Mouse (Mus musculus): ENCODE data around the gene Hsph1. TPM values are rescaled to one million over a fixed set of nuclear protein-coding genes. Genes with fewer than 3 reads are reported as not detected.
A peak's percentile ranks its signal among the peaks of the same experiment; 100 is the strongest.

Gene Hsph1
- total RNA-seq, 2 experiments from 2014 or later, result 30.0 to 37.7 TPM

- peak; percentile 19 for DNase-seq
These were observed 47.2 kb downstream of the Hsph1 start for GRCm38 (mm10) chr5:149588814-149589534.

- DNase-seq, result no peak
These were observed 48.8 kb downstream of the Hsph1 start for GRCm38 (mm10) chr5:149587327-149587895.

GRCm38 (mm10) chr5:149585910-149586309 is 50.3 kb downstream of the Hsph1 start:
- no peak for DNase-seq

- DNase-seq, result no peak
These were observed 50.9 kb downstream of the Hsph1 start for GRCm38 (mm10) chr5:149585231-149585630.

GRCm38 (mm10) chr5:149584154-149584655 is 52.0 kb downstream of the Hsph1 start:
- no peak for DNase-seq

- DNase-seq, result no peak
These were observed 52.7 kb downstream of the Hsph1 start for GRCm38 (mm10) chr5:149583507-149583906.

DNA sequence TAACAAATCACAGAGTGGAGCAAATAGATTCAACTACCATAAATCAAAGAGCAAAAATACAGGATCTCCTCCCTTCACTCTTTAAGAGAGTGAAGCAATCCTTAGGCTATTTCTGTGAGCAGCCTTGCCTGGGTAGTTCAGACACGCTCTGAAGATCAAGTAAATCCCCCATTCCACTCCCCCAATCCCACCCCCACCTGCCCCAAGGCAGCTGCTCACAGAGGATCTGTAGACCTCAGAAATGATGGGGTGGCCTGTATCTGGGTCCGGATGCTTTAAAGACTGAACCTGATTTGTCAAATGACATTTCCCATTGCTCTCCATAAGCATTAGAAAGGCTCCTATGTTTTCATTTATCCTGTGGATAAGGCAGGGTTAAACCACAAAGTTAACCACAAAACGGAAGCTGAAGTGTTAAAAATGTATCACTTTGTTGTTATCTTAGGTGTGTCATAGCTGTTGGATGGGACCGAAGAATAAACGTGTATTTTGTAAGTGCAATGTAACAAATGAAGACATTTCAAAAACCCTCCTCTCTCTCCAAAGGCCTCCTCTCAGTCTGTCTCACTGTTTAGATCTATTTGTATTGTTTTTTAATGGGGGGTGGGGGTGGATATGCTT is 53.4 kb downstream of the Hsph1 start:
- DNase-seq, result no peak

DNA sequence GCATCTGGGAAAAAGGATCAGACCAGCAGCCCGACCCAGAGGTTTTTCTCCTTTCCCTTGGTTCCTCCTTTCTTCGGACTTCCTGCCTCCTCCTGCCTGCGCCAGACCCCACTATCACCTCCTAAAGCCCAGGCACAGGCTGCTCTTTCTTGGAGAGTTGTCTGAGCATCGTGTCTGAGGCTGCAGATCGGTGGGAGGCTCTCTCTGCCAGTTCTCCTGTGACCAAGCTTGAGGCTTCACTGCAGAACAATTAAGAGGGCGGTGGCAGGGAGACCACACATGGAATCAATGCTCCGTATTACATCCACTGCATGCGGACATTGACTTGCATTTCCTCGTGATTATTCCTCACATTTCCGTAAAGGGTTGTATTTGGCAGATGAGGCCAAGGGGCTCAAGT is 58.7 kb downstream of the Hsph1 start:
- no peak for DNase-seq

- no peak for DNase-seq
These were observed 59.2 kb downstream of the Hsph1 start for GRCm38 (mm10) chr5:149576977-149577376.

DNA sequence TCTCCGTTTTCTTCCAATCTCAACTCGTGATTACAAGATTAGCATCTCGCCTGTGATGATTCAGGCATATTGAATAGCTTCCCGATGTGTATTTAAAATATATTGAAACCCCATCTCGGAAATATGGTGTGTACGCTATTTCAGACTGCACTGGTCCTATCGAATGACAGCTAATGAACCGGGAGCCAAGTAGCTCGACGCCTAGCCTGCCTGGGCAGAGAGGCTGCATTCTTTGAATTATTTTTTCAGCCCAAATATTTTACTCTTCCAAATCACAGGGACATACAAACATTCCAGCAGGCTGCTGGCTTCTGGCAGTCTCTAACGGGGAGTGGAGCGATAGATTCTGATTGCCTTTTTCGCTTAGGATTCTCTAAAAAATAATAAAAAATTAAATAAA is 67.2 kb downstream of the Hsph1 start:
- DNase-seq, result no peak

DNA sequence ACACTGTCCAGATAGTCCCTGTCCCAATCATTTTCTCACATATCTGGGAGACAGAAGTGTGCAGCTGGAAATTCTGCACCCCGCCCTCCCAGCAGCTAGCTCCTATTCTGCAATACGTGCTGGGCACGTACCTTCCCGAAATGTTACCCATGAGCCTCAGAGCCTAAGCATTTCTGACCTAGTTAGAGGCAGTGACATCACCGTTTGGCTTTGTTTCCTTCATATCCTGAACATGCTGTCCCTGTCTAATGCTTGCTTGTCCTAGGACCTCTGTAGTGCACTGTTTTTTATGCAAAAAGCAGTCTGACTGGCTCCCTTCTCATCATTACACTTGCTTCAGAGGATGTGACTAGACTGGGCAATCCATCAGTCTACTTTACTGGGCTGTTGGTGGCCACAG is 69.2 kb downstream of the Hsph1 start:
- no peak for DNase-seq

DNA sequence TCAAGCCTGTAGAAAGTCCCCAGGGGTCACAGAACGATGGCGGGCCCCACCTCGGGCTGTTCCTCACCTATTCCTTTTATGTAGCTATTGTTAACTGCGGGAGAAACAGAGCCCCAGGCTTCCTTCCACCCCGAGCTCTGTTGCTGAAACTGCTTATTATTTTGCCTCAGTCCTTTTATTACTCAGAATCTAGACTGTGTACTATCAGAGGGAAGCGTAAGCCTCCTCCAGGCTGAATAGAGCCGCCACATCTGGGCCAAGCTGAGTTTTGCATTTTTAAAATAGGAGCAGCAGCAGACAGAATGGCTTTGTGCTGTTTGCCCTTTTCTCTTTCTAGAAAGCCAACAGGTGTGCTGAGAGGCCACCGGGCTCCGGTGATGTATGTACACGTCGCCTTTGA is 70.2 kb downstream of the Hsph1 start:
- DNase-seq, result no peak

Other genes with a start within 250 kb of the Hsph1 start
- 10 to 100 TPM; 19.6 to 21.6 TPM for gene Medag, start 224.6 kb downstream of the Hsph1 start, total RNA-seq (2021)
- under 1 TPM in 1 of 2 experiments, not detected in 1; 0.27 TPM for gene Tex26, start 196.7 kb downstream of the Hsph1 start, total RNA-seq (2021)
- gene Wdr95, start 107.7 kb downstream of the Hsph1 start, total RNA-seq (2021), result under 1 TPM in 1 of 2 experiments, not detected in 1; 0.14 TPM
- 1 to 10 TPM; 6.6 to 8.4 TPM for gene B3glct, start 41.9 kb upstream of the Hsph1 start, total RNA-seq (2021)